Mouse (Mus musculus) CH12.LX (cell line): Measurements from ENCODE around the gene Klhl23. TPM values are rescaled to one million over a fixed set of nuclear protein-coding genes. Genes with fewer than 3 reads are reported as not detected.

Experiments
- polyA plus RNA-seq: library from polyadenylated mRNA; unstranded; fragments of >175 nt; gene quantifications from 2 replicates; pipeline ENCODE4 v1.2.1, GENCODE M21; 2012; ENCODE audit warnings: low read depth; ENCODE audit not compliant: insufficient read length
- total RNA-seq, 2 experiments: library from RNA; depleted of rRNA; stranded (reverse); fragments of 300-350 nt in 1 of 2; fragments of >200 nt in 1 of 2; gene quantifications; 2 replicates each; pipeline ENCODE4 v1.2.3; 2012 to 2014

Klhl23 gene
- total and polyA plus RNA-seq, 3 experiments, result 0.05 to 0.34 (median 0.09) TPM

Other genes starting within 250 kb of the Klhl23 start
- under 0.01 and 0.04 TPM in 2 replicates for gene Lrp2, start 235.9 kb upstream of the Klhl23 start, total RNA-seq (2012; rRNA removed)
- gene Lrp2, start 235.9 kb upstream of the Klhl23 start, total RNA-seq (2014; rRNA removed), result 0.01 TPM in 2 replicates
- 0.07 TPM in 1 of 2 replicates, not detected in the other for gene Lrp2, start 235.9 kb upstream of the Klhl23 start, polyA plus RNA-seq
- 5.0 and 5.4 TPM in 2 replicates for gene Bbs5, start 174.8 kb upstream of the Klhl23 start, total RNA-seq (2012; rRNA removed)
- 8.1 and 9.1 TPM in 2 replicates for gene Bbs5, start 174.8 kb upstream of the Klhl23 start, total RNA-seq (2014; rRNA removed)
- gene Bbs5, start 174.8 kb upstream of the Klhl23 start, polyA plus RNA-seq, result 6.7 and 9.1 TPM in 2 replicates
- 0.04 TPM in 2 replicates for gene Klhl41, start 151.8 kb upstream of the Klhl23 start, total RNA-seq (2012; rRNA removed)
- gene Klhl41, start 151.8 kb upstream of the Klhl23 start, total RNA-seq (2014; rRNA removed), result 0.11 TPM in 1 of 2 replicates, not detected in the other
- gene Klhl41, start 151.8 kb upstream of the Klhl23 start, polyA plus RNA-seq, result 0.12 and 0.27 TPM in 2 replicates
- 15.3 and 19.3 TPM in 2 replicates for gene Fastkd1, start 108.4 kb upstream of the Klhl23 start, total RNA-seq (2012; rRNA removed)
- gene Fastkd1, start 108.4 kb upstream of the Klhl23 start, total RNA-seq (2014; rRNA removed), result 19.1 and 21.9 TPM in 2 replicates
- 16.6 and 18.5 TPM in 2 replicates for gene Fastkd1, start 108.4 kb upstream of the Klhl23 start, polyA plus RNA-seq
- gene Ppig, start 99.4 kb upstream of the Klhl23 start, total RNA-seq (2012; rRNA removed), result 10.3 and 11.5 TPM in 2 replicates
- gene Ppig, start 99.4 kb upstream of the Klhl23 start, total RNA-seq (2014; rRNA removed), result 12.0 and 12.9 TPM in 2 replicates
- 168 and 180 TPM in 2 replicates for gene Ppig, start 99.4 kb upstream of the Klhl23 start, polyA plus RNA-seq
- 1.3 TPM in 2 replicates for gene Ccdc173, start 32.4 kb upstream of the Klhl23 start, total RNA-seq (2012; rRNA removed)
- gene Ccdc173, start 32.4 kb upstream of the Klhl23 start, total RNA-seq (2014; rRNA removed), result 1.7 and 1.8 TPM in 2 replicates
- gene Ccdc173, start 32.4 kb upstream of the Klhl23 start, polyA plus RNA-seq, result 3.6 and 3.9 TPM in 2 replicates
- 12.9 and 14.4 TPM in 2 replicates for gene Phospho2, start 32.3 kb upstream of the Klhl23 start, total RNA-seq (2012; rRNA removed)
- 20.1 and 23.4 TPM in 2 replicates for gene Phospho2, start 32.3 kb upstream of the Klhl23 start, total RNA-seq (2014; rRNA removed)
- 10.2 and 11.1 TPM in 2 replicates for gene Phospho2, start 32.3 kb upstream of the Klhl23 start, polyA plus RNA-seq
- gene Ssb, start 39.6 kb downstream of the Klhl23 start, total RNA-seq (2012; rRNA removed), result 124 and 176 TPM in 2 replicates
- 281 and 368 TPM in 2 replicates for gene Ssb, start 39.6 kb downstream of the Klhl23 start, total RNA-seq (2014; rRNA removed)
- gene Ssb, start 39.6 kb downstream of the Klhl23 start, polyA plus RNA-seq, result 410 and 530 TPM in 2 replicates
- gene Mettl5, start 63.7 kb downstream of the Klhl23 start, total RNA-seq (2012; rRNA removed), result 19.6 and 20.4 TPM in 2 replicates
- 40.4 and 50.4 TPM in 2 replicates for gene Mettl5, start 63.7 kb downstream of the Klhl23 start, total RNA-seq (2014; rRNA removed)
- gene Mettl5, start 63.7 kb downstream of the Klhl23 start, polyA plus RNA-seq, result 39.1 and 42.2 TPM in 2 replicates
- gene Ubr3, start 75.3 kb downstream of the Klhl23 start, total RNA-seq (2012; rRNA removed), result 16.0 and 18.3 TPM in 2 replicates
- gene Ubr3, start 75.3 kb downstream of the Klhl23 start, total RNA-seq (2014; rRNA removed), result 17.9 and 21.4 TPM in 2 replicates
- 26.1 and 35.8 TPM in 2 replicates for gene Ubr3, start 75.3 kb downstream of the Klhl23 start, polyA plus RNA-seq
- 0.46 and 0.64 TPM in 2 replicates for gene Myo3b, start 217.2 kb downstream of the Klhl23 start, total RNA-seq (2012; rRNA removed)
- 0.58 and 0.63 TPM in 2 replicates for gene Myo3b, start 217.2 kb downstream of the Klhl23 start, total RNA-seq (2014; rRNA removed)
- 0.76 and 0.90 TPM in 2 replicates for gene Myo3b, start 217.2 kb downstream of the Klhl23 start, polyA plus RNA-seq